Mouse (Mus musculus): ENCODE data around the gene Tmprss13.

Gene Tmprss13

GRCm38 (mm10) chr9:45382336-45382735 is 63.4 kb downstream of the Tmprss13 start:
- no peak for DNase-seq (ENCODE audit: low spot score in 2 of 2)

GRCm38 (mm10) chr9:45382834-45383233 is 63.9 kb downstream of the Tmprss13 start:
- no peak for DNase-seq (ENCODE audit: low spot score in 2 of 2)

GRCm38 (mm10) chr9:45383883-45384282 is 65.0 kb downstream of the Tmprss13 start:
- DNase-seq (ENCODE audit: low spot score in 2 of 2) = no peak

- no peak for DNase-seq (ENCODE audit: low spot score in 2 of 2)
Observed at GRCm38 (mm10) chr9:45386698-45387097, 67.8 kb downstream of the Tmprss13 start.

- DNase-seq (ENCODE audit: low spot score in 2 of 2) = peak; percentile 45 to 94
Observed at GRCm38 (mm10) chr9:45388385-45388994, 69.6 kb downstream of the Tmprss13 start.

GRCm38 (mm10) chr9:45389596-45389995 is 70.7 kb downstream of the Tmprss13 start:
- DNase-seq (ENCODE audit: low spot score in 2 of 2) = no peak

GRCm38 (mm10) chr9:45391299-45391698 is 72.4 kb downstream of the Tmprss13 start:
- DNase-seq (ENCODE audit: low spot score in 2 of 2) = no peak

- DNase-seq (ENCODE audit: low spot score in 2 of 2) = no peak
Observed at GRCm38 (mm10) chr9:45395218-45395617, 76.3 kb downstream of the Tmprss13 start.

- DNase-seq (ENCODE audit: low spot score in 2 of 2) = no peak
Observed at GRCm38 (mm10) chr9:45395796-45396195, 76.9 kb downstream of the Tmprss13 start.

Data from left cerebral cortex, adult 9 months (tissue).